Mouse (Mus musculus) megakaryocyte, embryonic 14.5 days (primary cell): ENCODE measurements around the gene Tcf25.

Experiments
- FLI1 ChIP-seq: IDR thresholded peaks from 2 replicates; pipeline ENCODE4 v1.6.1; 2012; ENCODE audit warnings: low read length, inconsistent platforms, mixed read lengths
- GATA1 ChIP-seq: IDR thresholded peaks from 3 replicates; pipeline ENCODE4 v1.6.1; 2012; ENCODE audit warnings: mixed read lengths, low read length, inconsistent platforms, borderline replicate concordance

GRCm38 (mm10) chr8:123348237-123348843, 25.2 kb upstream of the Tcf25 start:
- TF ChIP-seq GATA1 (no peak), FLI1 (no peak)
